Mouse (Mus musculus) embryonic fibroblast, embryonic 13.5 days (primary cell): ENCODE measurements at regions not wholly inside any gene's neighbourhood (a gene's known extent, or its start where the extent isn't known, plus 50 kb on each side); places are given as distances from the start of the nearest gene placed in this dataset.

Source experiments
- CTCF ChIP-seq: IDR thresholded peaks from 2 replicates; pipeline ENCODE4 v1.5.1; 2011; ENCODE audit warnings: mild to moderate bottlenecking, control low read depth, low read length, moderate library complexity, borderline replicate concordance; ENCODE audit not compliant: insufficient read depth
- POLR2A ChIP-seq: IDR thresholded peaks from 2 replicates; pipeline ENCODE4 v1.6.1; 2011; ENCODE audit warnings: low read depth, mild to moderate bottlenecking, control low read depth, low read length, moderate library complexity

GRCm38 (mm10) chr3:18764301-18765078 lies 816.3 kb downstream of the Cypt12 start:
- no peak for TF ChIP-seq CTCF
- no peak for TF ChIP-seq POLR2A
